In genomic region chr8:26669541-26669940, GRCm38 (mm10) we compare ENCODE assay signal across 19 mouse cellular contexts.
"Had no signal": no experiment of that assay in that cellular context is flagged by ENCODE, and none has a peak within 500 bp of the region (broad histone marks: within the 10 kb centered on the region; RNA-seq: fewer than 3 reads in every experiment).

No protein-coding gene starts in this region.

- H3K36me3 ChIP-seq: limb, embryonic 15.5 days; liver, embryonic 12.5 days; liver, embryonic 15.5 days; lung, embryonic 15.5 days; midbrain, embryonic 10.5 days; midbrain, embryonic 13.5 days; neural tube, embryonic 13.5 days; stomach, embryonic 15.5 days had no signal

- DNase-seq: kidney, adult 2 months; layer of hippocampus, adult 9-11 months; lung, adult 18-20 months; lung, postnatal 10 days; lung, postnatal 36 days; thymus, postnatal 25 days had no signal

- H3K4me2 ChIP-seq: limb, embryonic 15.5 days; liver, embryonic 12.5 days; liver, embryonic 15.5 days; lung, embryonic 15.5 days; midbrain, embryonic 13.5 days; neural tube, embryonic 13.5 days; stomach, embryonic 15.5 days had no signal

- H3K9ac ChIP-seq: limb, embryonic 15.5 days; liver, embryonic 12.5 days; liver, embryonic 15.5 days; lung, embryonic 15.5 days; midbrain, embryonic 13.5 days; neural tube, embryonic 13.5 days; stomach, embryonic 15.5 days had no signal

- H3K4me1 ChIP-seq: liver, embryonic 12.5 days; liver, embryonic 15.5 days; lung, embryonic 15.5 days; megakaryocyte, embryonic 14.5 days; stomach, embryonic 15.5 days had no signal

- H3K4me3 ChIP-seq: layer of hippocampus, adult 2 months; limb, embryonic 15.5 days; liver, embryonic 12.5 days; liver, embryonic 15.5 days; lung, embryonic 15.5 days; megakaryocyte, embryonic 14.5 days; midbrain, embryonic 10.5 days; midbrain, embryonic 13.5 days; myocyte; neural tube, embryonic 13.5 days; stomach, embryonic 15.5 days had no signal

- H3K9me3 ChIP-seq: limb, embryonic 15.5 days; liver, embryonic 12.5 days; liver, embryonic 15.5 days; lung, embryonic 15.5 days; midbrain, embryonic 10.5 days; midbrain, embryonic 13.5 days; neural tube, embryonic 13.5 days; stomach, embryonic 15.5 days had no signal

- H3K27ac ChIP-seq: layer of hippocampus, adult 2 months; limb, embryonic 15.5 days; liver, embryonic 12.5 days; liver, embryonic 15.5 days; lung, embryonic 15.5 days; midbrain, embryonic 10.5 days; midbrain, embryonic 13.5 days; neural tube, embryonic 13.5 days; stomach, embryonic 15.5 days had no signal

- H3K27me3 ChIP-seq: liver, embryonic 12.5 days; liver, embryonic 15.5 days; megakaryocyte, embryonic 14.5 days; midbrain, embryonic 13.5 days had no signal

- ATAC-seq: intestine, postnatal 0 days; liver, embryonic 12.5 days; midbrain, embryonic 13.5 days; midbrain, embryonic 16.5 days had no signal
